Mouse (Mus musculus): Measurements from ENCODE around the gene Gm5447.
A peak's percentile ranks its signal among the peaks of the same experiment; 100 is the strongest.

Gene Gm5447

DNA sequence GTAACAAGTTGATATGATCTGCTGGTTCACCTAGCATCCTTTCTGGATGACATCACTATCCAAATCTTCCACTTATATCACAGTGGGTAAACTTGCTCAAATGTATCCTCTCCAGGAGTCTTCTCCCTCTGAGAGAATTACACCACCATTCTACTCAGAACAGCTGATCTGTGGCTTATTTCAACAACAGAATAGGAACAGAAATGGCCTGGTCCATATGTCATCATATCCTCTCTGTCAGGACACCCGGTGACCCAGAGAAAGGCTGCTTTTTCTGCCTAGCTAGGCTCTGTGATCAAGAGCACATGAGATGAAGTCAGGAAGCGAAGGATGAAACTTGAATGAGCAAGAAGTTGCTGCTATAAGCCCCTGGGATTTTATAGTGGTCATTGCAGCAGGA, 13.7 kb downstream of the Gm5447 start:
- no peak for DNase-seq

- DNase-seq: no peak
Observed at GRCm38 (mm10) chr13:30989710-30990109, 15.7 kb downstream of the Gm5447 start.

DNA sequence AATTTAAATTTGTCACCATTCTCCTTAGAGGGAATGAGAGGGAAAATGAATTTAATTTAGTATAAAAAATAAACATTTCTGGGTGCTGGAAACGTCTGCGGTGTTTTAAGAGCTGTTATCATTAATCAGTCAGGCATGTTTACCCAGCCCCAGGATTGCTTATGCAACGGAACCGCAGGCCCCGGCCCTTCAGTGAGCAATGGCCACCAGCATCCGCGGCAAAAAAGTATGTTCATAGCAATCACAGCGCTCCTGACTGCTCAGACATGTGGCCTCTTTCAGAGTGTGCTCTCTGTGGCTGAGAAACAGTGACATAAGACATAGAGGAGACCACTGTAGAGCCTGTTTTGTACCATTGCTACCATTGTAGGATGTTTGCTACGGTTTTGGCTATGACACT, 16.2 kb downstream of the Gm5447 start:
- DNase-seq: no peak

- peak; percentile 29 to 58 for DNase-seq
Observed at GRCm38 (mm10) chr13:30993819-30994218, 19.8 kb downstream of the Gm5447 start.

- no peak for DNase-seq
Observed at GRCm38 (mm10) chr13:30994249-30994858, 20.4 kb downstream of the Gm5447 start.

- DNase-seq: no peak
Observed at GRCm38 (mm10) chr13:30997526-30998253, 23.7 kb downstream of the Gm5447 start.

- no peak for DNase-seq
Observed at GRCm38 (mm10) chr13:30999799-31000198, 25.8 kb downstream of the Gm5447 start.

- no peak for DNase-seq
Observed at GRCm38 (mm10) chr13:31004458-31004857, 30.5 kb downstream of the Gm5447 start.

GRCm38 (mm10) chr13:31004995-31005394, 31.0 kb downstream of the Gm5447 start:
- DNase-seq: no peak

- DNase-seq: no peak
Observed at GRCm38 (mm10) chr13:31017545-31017944, 43.5 kb downstream of the Gm5447 start.

- DNase-seq: no peak
Observed at GRCm38 (mm10) chr13:31021514-31021913, 47.5 kb downstream of the Gm5447 start.

DNA sequence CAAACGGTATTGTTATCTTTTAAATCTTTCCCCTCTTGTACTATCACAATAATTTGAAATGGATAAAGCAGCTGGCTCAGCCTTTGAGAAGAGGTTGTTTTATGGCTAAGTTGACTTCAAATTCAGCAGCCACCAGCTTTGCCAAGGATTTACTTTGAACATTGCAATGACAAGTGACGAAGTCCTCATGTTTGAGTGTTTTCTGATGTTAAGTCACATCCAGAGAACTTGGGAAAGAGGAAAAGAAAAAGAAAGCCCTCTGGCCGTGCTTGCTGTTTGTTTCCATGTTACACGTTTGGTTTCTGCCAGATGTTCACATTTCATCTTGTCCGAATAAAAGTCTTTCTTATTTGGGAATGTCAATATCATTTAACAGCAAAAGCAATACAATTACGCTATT, 47.9 kb downstream of the Gm5447 start:
- no peak for DNase-seq

DNA sequence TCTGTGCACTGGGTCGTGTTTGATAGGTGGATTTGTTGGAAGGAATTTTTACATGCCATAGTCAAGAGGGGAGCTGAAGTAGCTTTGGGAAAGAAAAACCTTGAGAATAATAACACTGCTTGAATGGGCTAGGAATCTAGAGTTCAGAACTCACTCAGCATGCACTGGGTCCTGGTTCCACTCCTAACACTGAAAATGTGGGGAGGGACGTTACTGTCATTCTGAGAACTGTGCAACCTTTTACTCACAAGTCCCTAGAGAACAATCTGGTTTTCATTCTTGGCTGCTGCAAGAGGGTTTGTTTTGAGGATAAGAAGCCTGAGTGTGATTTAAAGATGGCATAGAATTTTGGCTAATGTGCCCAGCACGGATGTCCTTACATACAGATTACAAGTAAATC, 49.7 kb downstream of the Gm5447 start:
- no peak for DNase-seq

Data from kidney, adult 8-10 months (tissue).